Comparison of ENCODE assay signal across 14 mouse cellular contexts in the genomic region with DNA sequence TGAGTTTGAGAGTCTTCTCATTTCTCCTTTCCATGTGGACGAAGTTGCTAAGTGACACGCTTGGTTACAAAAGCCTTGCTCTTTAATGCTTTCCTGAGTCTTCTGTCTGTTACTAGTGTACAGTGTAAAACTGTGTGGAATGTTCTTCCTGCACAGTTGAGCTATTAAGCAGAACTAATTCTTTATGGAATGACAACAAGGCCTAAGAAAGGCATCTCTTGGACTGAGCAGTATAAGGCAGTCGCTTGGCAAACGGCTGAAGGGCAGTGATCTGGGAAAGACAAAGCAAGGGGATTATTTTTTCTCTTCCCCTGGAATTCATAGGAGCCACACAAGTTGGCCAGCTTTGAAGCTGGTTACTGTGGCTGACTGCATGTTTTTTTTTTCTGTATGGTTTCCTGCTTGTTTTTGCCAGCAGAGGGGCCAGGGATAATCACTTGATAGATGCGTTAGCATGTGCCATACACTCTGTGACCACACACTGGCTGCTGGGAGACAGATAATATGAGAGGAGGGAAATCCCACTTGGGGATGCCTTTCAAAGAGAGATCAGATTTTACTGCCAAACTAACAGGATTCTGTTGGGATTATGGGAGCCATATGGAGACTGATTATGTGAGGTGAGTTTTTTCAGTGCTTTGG. TPM values are rescaled to one million over a fixed set of nuclear protein-coding genes. Genes with fewer than 3 reads are reported as not detected.
A peak's percentile ranks its signal among the peaks of the same experiment; 100 is the strongest.
DNase-seq lines count a peak whose midpoint lies in the region; ATAC-seq and TF ChIP-seq lines count a peak whose summit lies in the region.
"Had no signal": no experiment of that assay in that cellular context is flagged by ENCODE, and none has a peak within 500 bp of the region (broad histone marks: within the 10 kb centered on the region; RNA-seq: fewer than 3 reads in every experiment).

No protein-coding gene starts in this region.

- no peaks in the 10 kb centered on the region for H3K9me3 ChIP-seq in neural tube, embryonic 11.5 days (ENCODE audit: control insufficient read depth, low read length)
- no peaks in the 10 kb centered on the region for H3K9me3 ChIP-seq in limb, embryonic 13.5 days
- no peaks in the 10 kb centered on the region for H3K9me3 ChIP-seq in stomach, postnatal 0 days (ENCODE audit: control insufficient read depth, low read length)
- H3K9me3 ChIP-seq: heart, embryonic 15.5 days had no signal

- TF ChIP-seq EP300 in stomach, postnatal 0 days (optimal IDR thresholded peaks at IDR 0.05), result no peak

- 43% methylated on average over 5 of the region's 5 CpGs for WGBS in neural tube, embryonic 11.5 days
- WGBS in limb, embryonic 13.5 days, result 41% methylated on average over 5 of the region's 5 CpGs
- 39% methylated on average over 5 of the region's 5 CpGs for WGBS in stomach, postnatal 0 days

- peaks cover 28% of the 10 kb centered on the region for H3K4me1 ChIP-seq in neural tube, embryonic 11.5 days (ENCODE audit: control insufficient read depth, insufficient read depth, low read length)
- H3K4me1 ChIP-seq in limb, embryonic 13.5 days, result peaks cover 25% of the 10 kb centered on the region
- no peaks in the 10 kb centered on the region for H3K4me1 ChIP-seq in stomach, postnatal 0 days (replicated peaks; ENCODE audit: control insufficient read depth, insufficient read depth)

- intact Hi-C loops in gastrocnemius, adult 2 months (cut with DNase I), result no loop called here
- intact Hi-C loops in gastrocnemius, postnatal 14 days (cut with DNase I; ENCODE audit: low total_unique reads), result no loop called here

- no peak overlapping the region for H3K4me2 ChIP-seq in neural tube, embryonic 11.5 days (ENCODE audit: low read depth)
- H3K4me2 ChIP-seq in limb, embryonic 13.5 days (replicated peaks), result no peak overlapping the region; the same call in 1 of the 2 replicates
- no peak overlapping the region for H3K4me2 ChIP-seq in stomach, postnatal 0 days (replicated peaks; ENCODE audit: low read depth)
- H3K4me2 ChIP-seq: heart, embryonic 15.5 days had no signal

- H3K9ac ChIP-seq in neural tube, embryonic 11.5 days (ENCODE audit: low read length), result peak overlapping the region; percentile 10; the same call in 1 of the 2 replicates
- H3K9ac ChIP-seq in limb, embryonic 13.5 days, result no peak overlapping the region
- H3K9ac ChIP-seq in stomach, postnatal 0 days (ENCODE audit: low read length), result no peak overlapping the region
- H3K9ac ChIP-seq: heart, embryonic 15.5 days had no signal

- no peak overlapping the region for H3K4me3 ChIP-seq in gastrocnemius, adult 2 months
- no peak overlapping the region for H3K4me3 ChIP-seq in neural tube, embryonic 11.5 days (ENCODE audit: low read depth, low read length)
- no peak overlapping the region for H3K4me3 ChIP-seq in limb, embryonic 13.5 days
- H3K4me3 ChIP-seq in stomach, postnatal 0 days (ENCODE audit: low read depth, low read length), result no peak overlapping the region
- H3K4me3 ChIP-seq: heart, embryonic 15.5 days had no signal

- H3K36me3 ChIP-seq in neural tube, embryonic 11.5 days (ENCODE audit: control insufficient read depth, insufficient read depth, low read length), result no peaks in the 10 kb centered on the region
- no peaks in the 10 kb centered on the region for H3K36me3 ChIP-seq in limb, embryonic 13.5 days
- no peaks in the 10 kb centered on the region for H3K36me3 ChIP-seq in stomach, postnatal 0 days (ENCODE audit: control insufficient read depth, insufficient read depth, low read length)
- H3K36me3 ChIP-seq: heart, embryonic 15.5 days had no signal

- peak overlapping the region; percentile 35; the same call in 1 of the 2 replicates for H3K27ac ChIP-seq in gastrocnemius, adult 2 months
- H3K27ac ChIP-seq in neural tube, embryonic 11.5 days (ENCODE audit: low read depth, low read length), result no peak overlapping the region
- H3K27ac ChIP-seq in limb, embryonic 13.5 days, result peak overlapping the region; percentile 44; the same call in 1 of the 2 replicates
- 0 out of 2 replicates have a peak overlapping the region, but pooled peaks have one; percentile 30 for H3K27ac ChIP-seq in stomach, postnatal 0 days (replicated peaks)
- H3K27ac ChIP-seq: heart, embryonic 15.5 days had no signal

- ATAC-seq in neural tube, embryonic 11.5 days (ENCODE audit: insufficient read depth, low FRiP score, low TSS enrichment), result no peak; the same call in 1 of the 2 replicates
- ATAC-seq in limb, embryonic 13.5 days (ENCODE audit: low FRiP score, low read depth), result peak; percentile 70; the same call in 1 of the 2 replicates
- ATAC-seq in stomach, postnatal 0 days (ENCODE audit: low FRiP score, low TSS enrichment), result no peak
- ATAC-seq in activated CD4-positive, CD25-positive, alpha-beta regulatory T cell, adult 4 months, result no peak

- no peak for TF ChIP-seq CTCF in gastrocnemius, adult 2 months (IDR thresholded peaks at IDR 0.05)
- no peak for TF ChIP-seq CTCF in stomach, postnatal 0 days (IDR thresholded peaks at IDR 0.05; ENCODE audit: low read depth)

- no peaks in the 10 kb centered on the region for H3K27me3 ChIP-seq in neural tube, embryonic 11.5 days (ENCODE audit: control insufficient read depth, insufficient read depth, low read length)
- H3K27me3 ChIP-seq in limb, embryonic 13.5 days, result peaks cover 17% of the 10 kb centered on the region
- H3K27me3 ChIP-seq in stomach, postnatal 0 days (ENCODE audit: control insufficient read depth, insufficient read depth, low read length), result no peaks in the 10 kb centered on the region
- H3K27me3 ChIP-seq: heart, embryonic 15.5 days had no signal

- DNase-seq in gastrocnemius, adult 2 months, result no peak
- no peak for DNase-seq in gastrocnemius, postnatal 14 days
- DNase-seq in neural tube, embryonic 11.5 days (ENCODE audit: low spot score), result no peak
- no peak for DNase-seq in neural tube, embryonic 10.5 days (ENCODE audit: extremely low spot score, low spot score)
- DNase-seq in stomach, postnatal 0 days (ENCODE audit: low spot score), result no peak
- no peak for DNase-seq in urinary bladder, postnatal 25 days (ENCODE audit: low spot score)
- DNase-seq: adrenal gland, adult 8-10 months; embryo, embryonic 11 days; gastrocnemius, postnatal 10 days; kidney, postnatal 10 days; lung, adult 2 months had no signal

RNA-seq across cellular contexts. Expression of a gene that starts 22.1 kb away (rescaled TPM):
- under 1 TPM; 0.15 to 0.31 TPM for total RNA-seq in gastrocnemius, adult 2 months (2021)
- under 1 TPM; 0.45 to 0.80 TPM for total RNA-seq in gastrocnemius, postnatal 14 days (2021)
- 3.6 and 4.4 TPM in 2 replicates for polyA plus RNA-seq in neural tube, embryonic 11.5 days (2014; fragmentation: Nextera tagmentation; extraction: Ambion mirVana)
- polyA plus RNA-seq in limb, embryonic 13.5 days (2015; fragmentation: Nextera tagmentation; extraction: Ambion mirVana), result 0.36 and 1.0 TPM in 2 replicates
- polyA plus RNA-seq in stomach, postnatal 0 days (2015; fragmentation: Nextera tagmentation; extraction: Ambion mirVana), result 0.06 TPM in 2 replicates
- not detected for polyA plus RNA-seq in activated CD4-positive, CD25-positive, alpha-beta regulatory T cell, adult 4 months (2017; shearing (Covaris generic))
